Mouse (Mus musculus) adrenal gland, postnatal 4 days (tissue): ENCODE data around the gene Gm49353. TPM values are rescaled to one million over a fixed set of nuclear protein-coding genes. Genes with fewer than 3 reads are reported as not detected.

Source experiments
- DNase-seq, 2 experiments: peaks; one replicate each; pipeline ENCODE4 v3.0.0; 2021 to 2022; ENCODE audit warnings: low spot score in 2 of 2, mixed read lengths in 2 of 2
- long read RNA-seq, 2 experiments: library from polyadenylated mRNA; stranded (forward); transcript quantifications; one replicate each; pipeline ENCODE4 v2.0.0; 2021
- total RNA-seq, 2 experiments: library from RNA; stranded (reverse); gene quantifications; 2 replicates each; pipeline ENCODE4 v1.2.3; 2021

Gm49353 gene
- 1 to 10 TPM in 1 of 2 experiments, not detected in 1; 2.4 TPM for total RNA-seq
- long read RNA-seq, experiment 1, result 0 reads
- long read RNA-seq, experiment 2, result 0 reads

GRCm38 (mm10) chr10:29198642-29199041 lies at the start of gene Gm49353:
Gm49353 (plus strand) TSS chr10:29198954.
- DNase-seq, result no peak

- no peak for DNase-seq
Observed at GRCm38 (mm10) chr10:29155304-29155703, 43.5 kb upstream of the Gm49353 start.

- no peak for DNase-seq
Observed at GRCm38 (mm10) chr10:29161664-29162063, 37.1 kb upstream of the Gm49353 start.

GRCm38 (mm10) chr10:29173778-29174177 lies 25.0 kb upstream of the Gm49353 start:
- no peak for DNase-seq

- DNase-seq, result no peak
Observed at GRCm38 (mm10) chr10:29175656-29176055, 23.1 kb upstream of the Gm49353 start.

- DNase-seq, result no peak
Observed at GRCm38 (mm10) chr10:29176881-29177280, 21.9 kb upstream of the Gm49353 start.

- DNase-seq, result no peak
Observed at GRCm38 (mm10) chr10:29178003-29178402, 20.8 kb upstream of the Gm49353 start.

GRCm38 (mm10) chr10:29180210-29180609 lies 18.5 kb upstream of the Gm49353 start:
- DNase-seq, result no peak

GRCm38 (mm10) chr10:29181046-29181445 lies 17.7 kb upstream of the Gm49353 start:
- DNase-seq, result no peak

- no peak for DNase-seq
Observed at GRCm38 (mm10) chr10:29193769-29194168, 5.0 kb upstream of the Gm49353 start.

GRCm38 (mm10) chr10:29196811-29197210 lies 1.9 kb upstream of the Gm49353 start:
- DNase-seq, result no peak

GRCm38 (mm10) chr10:29199835-29200234 lies 1.1 kb downstream of the Gm49353 start:
- no peak for DNase-seq

- DNase-seq, result no peak
Observed at GRCm38 (mm10) chr10:29200609-29201008, 1.9 kb downstream of the Gm49353 start.

GRCm38 (mm10) chr10:29206730-29207129 lies 8.0 kb downstream of the Gm49353 start:
- DNase-seq, result no peak

- no peak for DNase-seq
Observed at GRCm38 (mm10) chr10:29208735-29209134, 10.0 kb downstream of the Gm49353 start.

GRCm38 (mm10) chr10:29211453-29211852 lies 12.7 kb downstream of the Gm49353 start, which contains the start of gene 9330159F19Rik:
9330159F19Rik (plus strand) TSS chr10:29211606.
- no peak for DNase-seq

- DNase-seq, result no peak
Observed at GRCm38 (mm10) chr10:29213534-29214100, 14.9 kb downstream of the Gm49353 start.

GRCm38 (mm10) chr10:29216957-29217356 lies 18.2 kb downstream of the Gm49353 start:
- DNase-seq, result no peak

GRCm38 (mm10) chr10:29217451-29217850 lies 18.7 kb downstream of the Gm49353 start:
- no peak for DNase-seq

- no peak for DNase-seq
Observed at GRCm38 (mm10) chr10:29225329-29225728, 26.6 kb downstream of the Gm49353 start.

GRCm38 (mm10) chr10:29231208-29231607 lies 32.5 kb downstream of the Gm49353 start:
- no peak for DNase-seq
